Mouse (Mus musculus) CH12.LX (cell line): ENCODE results near the gene Hbq1b. TPM values are rescaled to one million over a fixed set of nuclear protein-coding genes. Genes with fewer than 3 reads are reported as not detected.
"Not testable (repeated sequence)": the region's sequence is repeated elsewhere in the genome, so short reads cannot be mapped to it uniquely, and the experiment has no call there.

Experiments used
- DNase-seq: peaks from one replicate; pipeline ENCODE4 v3.0.0-alpha.2; 2013; ENCODE audit errors: extremely low read depth
- H3K27ac ChIP-seq: 2 replicates; pipeline ENCODE4 v1.5.1; 2012; ENCODE audit warnings: low read depth, mild to moderate bottlenecking, control low read depth, moderate library complexity; ENCODE audit not compliant: insufficient read depth
- H3K27me3 ChIP-seq: replicated peaks from 2 replicates; pipeline ENCODE3; 2012; ENCODE audit warnings: inconsistent platforms
- H3K36me3 ChIP-seq, 2 experiments: replicated peaks in 1 of 2; 2 replicates each; pipeline versions ENCODE3 to v1.6.1; 2012; ENCODE audit warnings: inconsistent platforms in 1 of 2, low read length in 1 of 2, mild to moderate bottlenecking in 1 of 2, mixed read lengths in 1 of 2, moderate library complexity in 1 of 2; ENCODE audit not compliant: control insufficient read depth in 1 of 2, insufficient read depth in 1 of 2
- H3K4me1 ChIP-seq, 2 experiments: 2 replicates each; pipeline ENCODE4 v1.6.1; 2012; ENCODE audit warnings: inconsistent platforms in 1 of 2, moderate library complexity in 1 of 2; ENCODE audit not compliant: insufficient read depth in 2 of 2, control insufficient read depth in 1 of 2
- H3K4me2 ChIP-seq: 2 replicates; pipeline ENCODE4 v1.6.1; 2012; ENCODE audit warnings: low read depth, mild to moderate bottlenecking, control low read depth; ENCODE audit not compliant: poor library complexity, insufficient read depth, severe bottlenecking
- H3K4me3 ChIP-seq, 3 experiments: fragments of 150-350 bp in 1 of 3; sonication (generic) in 1 of 3; replicated peaks in 1 of 3; 2 replicates each; pipeline versions ENCODE3 to v1.5.1; 2011 to 2012; ENCODE audit warnings: low read depth in 2 of 3, low read length in 2 of 3, mild to moderate bottlenecking in 2 of 3, moderate library complexity in 2 of 3, control low read depth in 1 of 3, improper control_type of control experiment in 1 of 3, inconsistent platforms in 1 of 3, mixed read lengths in 1 of 3; ENCODE audit not compliant: poor library complexity in 1 of 3
- H3K79me2 ChIP-seq: replicated peaks from 2 replicates; pipeline ENCODE4 v1.6.1; 2012; ENCODE audit warnings: mild to moderate bottlenecking, moderate library complexity; ENCODE audit not compliant: control insufficient read depth, poor library complexity, insufficient read depth, severe bottlenecking; ENCODE audit errors: extremely low read depth
- H3K9ac ChIP-seq: 2 replicates; pipeline ENCODE4 v1.6.1; 2012; ENCODE audit warnings: low read depth, mild to moderate bottlenecking, control low read depth, moderate library complexity; ENCODE audit not compliant: insufficient read depth
- H3K9me3 ChIP-seq: replicated peaks from 2 replicates; pipeline ENCODE3; 2012; ENCODE audit warnings: low read length, inconsistent platforms, mixed read lengths
- BHLHE40 ChIP-seq: IDR thresholded peaks from 2 replicates; pipeline ENCODE4 v1.6.1; 2011; ENCODE audit warnings: mild to moderate bottlenecking, low read depth, low read length, improper control_type of control experiment
- CHD1 ChIP-seq: IDR thresholded peaks from 2 replicates; pipeline ENCODE4 v1.6.1; 2012; ENCODE audit warnings: low read depth, low read length, improper control_type of control experiment, inconsistent platforms
- CTCF ChIP-seq, 2 experiments: IDR thresholded peaks in 1 of 2; conservative IDR thresholded peaks in 1 of 2; 2 replicates each; pipeline ENCODE4 v1.5.1; 2011 to 2012; ENCODE audit warnings: low read depth in 2 of 2, low read length in 2 of 2, improper control_type of control experiment in 1 of 2, inconsistent platforms in 1 of 2, mild to moderate bottlenecking in 1 of 2, moderate library complexity in 1 of 2
- GABPA ChIP-seq: IDR thresholded peaks from 2 replicates; pipeline ENCODE4 v1.6.1; 2012; ENCODE audit warnings: low read depth, low read length, improper control_type of control experiment, inconsistent platforms; ENCODE audit not compliant: insufficient replicate concordance
- IRF4 ChIP-seq: IDR thresholded peaks from 2 replicates; pipeline ENCODE4 v1.6.1; 2014; ENCODE audit warnings: low read depth, mild to moderate bottlenecking, inconsistent platforms, low read length, improper control_type of control experiment
- JUND ChIP-seq: conservative IDR thresholded peaks from 2 replicates; pipeline ENCODE4 v1.6.1; 2011; ENCODE audit warnings: low read depth, low read length, improper control_type of control experiment
- MAZ ChIP-seq: IDR thresholded peaks from 2 replicates; pipeline ENCODE4 v1.6.1; 2012; ENCODE audit warnings: low read depth, mild to moderate bottlenecking, inconsistent platforms, low read length, improper control_type of control experiment, moderate library complexity
- PAX5 ChIP-seq: IDR thresholded peaks from 2 replicates; pipeline ENCODE4 v1.6.1; 2012; ENCODE audit warnings: low read length, inconsistent platforms, mixed read lengths
- RAD21 ChIP-seq: IDR thresholded peaks from 2 replicates; pipeline ENCODE4 v1.6.1; 2011; ENCODE audit warnings: low read depth, mild to moderate bottlenecking, low read length, improper control_type of control experiment, moderate library complexity
- RCOR1 ChIP-seq: conservative IDR thresholded peaks from 2 replicates; pipeline ENCODE4 v1.6.1; 2012; ENCODE audit warnings: low read depth, mild to moderate bottlenecking, inconsistent platforms, low read length, improper control_type of control experiment
- SIN3A ChIP-seq: IDR thresholded peaks from 2 replicates; pipeline ENCODE4 v1.6.1; 2012; ENCODE audit warnings: low read length, improper control_type of control experiment, inconsistent platforms
- SMC3 ChIP-seq: IDR thresholded peaks from 2 replicates; pipeline ENCODE4 v1.6.1; 2011; ENCODE audit warnings: low read depth, low read length, improper control_type of control experiment
- TBP ChIP-seq: conservative IDR thresholded peaks from 2 replicates; pipeline ENCODE4 v1.6.1; 2011; ENCODE audit warnings: low read depth, low read length, improper control_type of control experiment
- TCF12 ChIP-seq: IDR thresholded peaks from 2 replicates; pipeline ENCODE4 v1.6.1; 2014; ENCODE audit warnings: low read depth, mild to moderate bottlenecking, inconsistent platforms, low read length, improper control_type of control experiment
- UBTF ChIP-seq: IDR thresholded peaks from 2 replicates; pipeline ENCODE4 v1.6.1; 2012; ENCODE audit warnings: low read depth, mild to moderate bottlenecking, inconsistent platforms, low read length, improper control_type of control experiment, moderate library complexity
- USF1 ChIP-seq: IDR thresholded peaks from 2 replicates; pipeline ENCODE4 v1.6.1; 2014; ENCODE audit warnings: low read depth, mild to moderate bottlenecking, inconsistent platforms, low read length, improper control_type of control experiment
- USF2 ChIP-seq: conservative IDR thresholded peaks from 2 replicates; pipeline ENCODE4 v1.6.1; 2011; ENCODE audit warnings: low read depth, low read length, improper control_type of control experiment
- ZC3H11A ChIP-seq: IDR thresholded peaks from 2 replicates; pipeline ENCODE4 v1.6.1; 2012; ENCODE audit warnings: low read depth, mild to moderate bottlenecking, inconsistent platforms, low read length, improper control_type of control experiment
- ZMIZ1 ChIP-seq: IDR thresholded peaks from 2 replicates; pipeline ENCODE4 v1.6.1; 2012; ENCODE audit warnings: low read depth, mild to moderate bottlenecking, inconsistent platforms, low read length, improper control_type of control experiment
- ZNF384 ChIP-seq: IDR thresholded peaks from 2 replicates; pipeline ENCODE4 v1.6.1; 2012; ENCODE audit warnings: low read depth, low read length, improper control_type of control experiment, inconsistent platforms
- dilution Hi-C: fragments of 300-500 bp; cut with MboI; formaldehyde crosslinking; loops from 2 replicates; pipeline ENCODE4 v1.14.3; 2020; ENCODE audit warnings: low sequenced_read_pairs; ENCODE audit not compliant: extremely low pct_unique_long_range_greater_than_20kb, extremely low pct_ligation_motif_present
- in situ Hi-C: fragments of 300-500 bp; cut with MboI; formaldehyde crosslinking; loops from 3 replicates; pipeline ENCODE4 v1.14.3; 2019; ENCODE audit warnings: low sequenced_read_pairs, low pct_ligation_motif_present, low pct_unique_long_range_greater_than_20kb, mixed read lengths
- polyA plus RNA-seq: library from polyadenylated mRNA; unstranded; fragments of >175 nt; gene quantifications from 2 replicates; pipeline ENCODE4 v1.2.1, GENCODE M21; 2012; ENCODE audit warnings: low read depth; ENCODE audit not compliant: insufficient read length
- total RNA-seq, 2 experiments: library from RNA; depleted of rRNA; stranded (reverse); fragments of 300-350 nt in 1 of 2; fragments of >200 nt in 1 of 2; gene quantifications; 2 replicates each; pipeline ENCODE4 v1.2.3; 2012 to 2014

The Hbq1b gene
- total RNA-seq (2012; rRNA removed) (not detected in 2 replicates), total RNA-seq (2014; rRNA removed) (not detected in 2 replicates), polyA plus RNA-seq (not detected in 2 replicates)

- H3K4me3 ChIP-seq, H3K36me3 ChIP-seq, H3K27ac ChIP-seq, H3K79me2 ChIP-seq, H3K27me3 ChIP-seq, H3K9me3 ChIP-seq, dilution Hi-C loops, H3K9ac ChIP-seq: not testable (repeated sequence)
- DNase-seq, result peak; percentile 54
- H3K4me1 ChIP-seq, result peaks cover 0 to 11% of the 10 kb centered on the region in 2 experiments; a peak in 2 of 4 replicates
- in situ Hi-C loops, result loop anchor here (5.0 kb wide), 2 partner anchors 35 kb away; no protein-coding TSS in a partner anchor
- TF ChIP-seq SIN3A (peak; percentile 27; the same call in 1 of the 2 replicates), TCF12 (0 out of 2 replicates have a peak, but pooled peaks have one; percentile 19), IRF4 (peak; percentile 35; the same call in 1 of the 2 replicates), SMC3 (peak; percentile 73), RAD21 (peak; percentile 51), CTCF (conservative IDR thresholded peaks at IDR 0.05 in 1 of 2, IDR thresholded peaks at IDR 0.05 in 1 of 2; ENCODE audit: low read depth in 2 of 2, low read length in 2 of 2) (peak; percentile 71 to 79)
- peak within 1 kb of the TSS; percentile 82 for H3K4me2 ChIP-seq
These were observed at the start of gene Hbq1b for GRCm38 (mm10) chr11:32286695-32287492. Hbq1b (plus strand) TSS chr11:32286965.

GRCm38 (mm10) chr11:32237411-32237795, 49.4 kb upstream of the Hbq1b start:
- Histone ChIP-seq H3K9me3 (no peaks in the 10 kb centered on the region), H3K9ac (no peak overlapping the region), H3K36me3 (peaks cover 74 to 93% of the 10 kb centered on the region in 2 experiments), H3K79me2 (no peaks in the 10 kb centered on the region), H3K27ac (0 out of 2 replicates have a peak overlapping the region, but pooled peaks have one; percentile 27), H3K4me3 (no peak overlapping the region), H3K27me3 (no peaks in the 10 kb centered on the region), H3K4me2 (no peak overlapping the region), H3K4me1 (peaks cover 11 to 25% of the 10 kb centered on the region in 2 experiments)
- dilution Hi-C loops (no loop called here), in situ Hi-C loops (loop anchor here (5.0 to 10.0 kb wide), 2 partner anchors 35 to 53 kb away; partner anchors contain the start of gene Il9r)
- TF ChIP-seq BHLHE40 (no peak), CHD1 (peak; percentile 61; the same call in 1 of the 2 replicates), SIN3A (peak; percentile 57)
- no peak for DNase-seq

DNA sequence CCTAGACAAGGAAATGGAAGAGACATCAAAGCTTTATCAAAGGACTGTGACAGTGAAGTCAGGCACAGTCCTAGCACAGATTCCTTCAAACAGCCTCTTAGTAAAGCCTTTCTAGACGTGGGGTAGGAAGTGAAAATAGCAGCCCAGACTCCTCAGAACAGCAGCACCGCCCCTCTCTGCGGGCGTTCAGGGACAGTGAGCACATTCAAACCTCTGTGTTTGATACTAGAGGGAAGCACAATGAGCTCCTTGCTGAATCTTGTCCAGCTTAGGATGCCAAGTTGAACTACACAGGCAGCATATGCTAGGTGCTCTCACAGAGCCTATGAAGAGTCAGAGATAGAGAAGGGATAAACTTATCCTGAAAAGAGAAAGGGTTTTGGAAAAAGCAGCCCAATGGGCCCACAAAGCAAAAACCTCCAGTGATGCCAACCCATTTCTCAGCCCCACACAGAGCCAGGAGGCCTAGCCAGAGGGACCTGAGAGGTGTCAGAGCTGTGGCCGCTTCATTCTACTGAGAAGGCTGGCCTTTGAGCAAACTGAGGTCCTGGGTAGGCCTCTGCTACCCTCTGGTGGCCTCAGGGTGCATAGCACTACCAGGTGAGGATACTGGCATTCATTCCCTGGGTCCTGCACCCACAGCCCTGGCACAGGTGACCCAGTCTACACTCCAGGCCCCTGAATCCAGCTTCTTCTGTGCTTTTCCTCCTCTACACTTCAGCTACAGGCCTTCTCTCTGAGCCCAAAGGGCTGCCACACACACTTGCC, 48.5 kb upstream of the Hbq1b start:
- dilution Hi-C loops, result no loop called here
- in situ Hi-C loops, result loop anchor here (5.0 to 10.0 kb wide), 2 partner anchors 36 to 53 kb away; partner anchors contain the start of gene Il9r
- peak; percentile 84 for DNase-seq
- H3K27ac ChIP-seq, result peak overlapping the region; percentile 27
- H3K27me3 ChIP-seq, result no peaks in the 10 kb centered on the region
- 0 out of 2 replicates have a peak overlapping the region, but pooled peaks have one; percentile 8 for H3K9ac ChIP-seq
- H3K79me2 ChIP-seq, result no peaks in the 10 kb centered on the region
- H3K4me2 ChIP-seq, result peak overlapping the region; percentile 42
- peaks cover 75 to 93% of the 10 kb centered on the region in 2 experiments for H3K36me3 ChIP-seq
- H3K4me3 ChIP-seq, result no peak overlapping the region
- H3K4me1 ChIP-seq, result peaks cover 11 to 30% of the 10 kb centered on the region in 2 experiments
- no peaks in the 10 kb centered on the region for H3K9me3 ChIP-seq
- TF ChIP-seq CHD1, result no peak
- TF ChIP-seq PAX5, result no peak
- TF ChIP-seq ZC3H11A, result peak; percentile 94
- TF ChIP-seq USF1, result no peak
- TF ChIP-seq TCF12, result no peak
- no peak for TF ChIP-seq ZMIZ1
- TF ChIP-seq TBP, result no peak
- TF ChIP-seq USF2, result no peak
- no peak for TF ChIP-seq GABPA
- no peak for TF ChIP-seq RCOR1
- TF ChIP-seq UBTF, result no peak
- TF ChIP-seq CTCF (conservative IDR thresholded peaks at IDR 0.05 in 1 of 2, IDR thresholded peaks at IDR 0.05 in 1 of 2; ENCODE audit: low read depth in 2 of 2, low read length in 2 of 2), result peak; percentile 97 to 98
- no peak for TF ChIP-seq MAZ
- TF ChIP-seq JUND, result peak; percentile 15; the same call in 1 of the 2 replicates
- TF ChIP-seq ZNF384, result no peak
- TF ChIP-seq BHLHE40, result no peak
